Mouse (Mus musculus) heart, embryonic 14.5 days (tissue): ENCODE data around the gene Efcab14. TPM values are rescaled to one million over a fixed set of nuclear protein-coding genes. Genes with fewer than 3 reads are reported as not detected.
A peak's percentile ranks its signal among the peaks of the same experiment; 100 is the strongest.

Experiments used
- ATAC-seq: fragments of 200-750 bp; cut with Nextera tagmentation; 2 replicates; pipeline ENCODE4 v1.8.0; 2017; ENCODE audit warnings: low read depth, moderate TSS enrichment; ENCODE audit not compliant: insufficient number of reproducible peaks, insufficient read depth, low FRiP score
- H3K27ac ChIP-seq, 2 experiments: fragments of 200-500 bp in 1 of 2; fragments of 300-500 bp in 1 of 2; sonication (generic) in 1 of 2; replicated peaks in 1 of 2; 2 replicates each; pipeline ENCODE4 v1.5.1; 2012 to 2014; ENCODE audit warnings: low read depth in 2 of 2, low read length in 2 of 2, control low read depth in 1 of 2, mild to moderate bottlenecking in 1 of 2, mixed read lengths in 1 of 2; ENCODE audit not compliant: control insufficient read depth in 1 of 2, insufficient read depth in 1 of 2
- H3K27me3 ChIP-seq: fragments of 300-500 bp; sonication (generic); 2 replicates; pipeline ENCODE4 v1.6.1; 2014; ENCODE audit warnings: mild to moderate bottlenecking, low read length, control low read depth; ENCODE audit not compliant: control insufficient read depth, insufficient read depth
- H3K36me3 ChIP-seq: fragments of 300-500 bp; sonication (generic); 2 replicates; pipeline ENCODE4 v1.6.1; 2014; ENCODE audit warnings: mild to moderate bottlenecking, control low read depth, low read length, mixed read lengths; ENCODE audit not compliant: control insufficient read depth, insufficient read depth
- H3K4me1 ChIP-seq, 2 experiments: fragments of 200-500 bp in 1 of 2; fragments of 300-500 bp in 1 of 2; sonication (generic) in 1 of 2; 2 replicates each; pipeline ENCODE4 v1.6.1; 2012 to 2014; ENCODE audit warnings: low read length in 2 of 2, control low read depth in 1 of 2, mixed read lengths in 1 of 2; ENCODE audit not compliant: control insufficient read depth in 2 of 2, insufficient read depth in 2 of 2
- H3K4me2 ChIP-seq: fragments of 300-500 bp; sonication (generic); 2 replicates; pipeline ENCODE4 v1.6.1; 2014; ENCODE audit warnings: mild to moderate bottlenecking, low read length
- H3K4me3 ChIP-seq, 2 experiments: fragments of 200-500 bp in 1 of 2; fragments of 300-500 bp in 1 of 2; sonication (generic) in 1 of 2; 2 replicates each; pipeline ENCODE4 v1.5.1; 2012 to 2014; ENCODE audit warnings: low read length in 2 of 2, mild to moderate bottlenecking in 2 of 2, control low read depth in 1 of 2, low read depth in 1 of 2, moderate library complexity in 1 of 2; ENCODE audit not compliant: control insufficient read depth in 1 of 2, insufficient read depth in 1 of 2
- H3K9ac ChIP-seq: fragments of 300-500 bp; sonication (generic); 2 replicates; pipeline ENCODE4 v1.6.1; 2014; ENCODE audit warnings: mild to moderate bottlenecking, low read length
- H3K9me3 ChIP-seq: fragments of 300-500 bp; sonication (generic); 2 replicates; pipeline ENCODE4 v1.6.1; 2016; ENCODE audit warnings: low read length, control low read depth; ENCODE audit not compliant: control insufficient read depth
- WGBS: fragments of 180-500 bp; shearing (Covaris S2); extraction: QIAGEN DNeasy Blood & Tissue Kit; methylation state at CpG from one replicate; pipeline ENCODE4 v1.1.7; 2014; 5-methylcytosine and 5-hydroxymethylcytosine counted together
- polyA plus RNA-seq: library from polyadenylated mRNA; unstranded; fragments of >200 nt; fragmentation: Nextera tagmentation; extraction: Ambion mirVana; gene quantifications from 2 replicates; pipeline ENCODE4 v1.2.1, GENCODE M21; 2014

The Efcab14 gene
- polyA plus RNA-seq, 1 experiment from 2014 or later: 32.7 TPM

DNA sequence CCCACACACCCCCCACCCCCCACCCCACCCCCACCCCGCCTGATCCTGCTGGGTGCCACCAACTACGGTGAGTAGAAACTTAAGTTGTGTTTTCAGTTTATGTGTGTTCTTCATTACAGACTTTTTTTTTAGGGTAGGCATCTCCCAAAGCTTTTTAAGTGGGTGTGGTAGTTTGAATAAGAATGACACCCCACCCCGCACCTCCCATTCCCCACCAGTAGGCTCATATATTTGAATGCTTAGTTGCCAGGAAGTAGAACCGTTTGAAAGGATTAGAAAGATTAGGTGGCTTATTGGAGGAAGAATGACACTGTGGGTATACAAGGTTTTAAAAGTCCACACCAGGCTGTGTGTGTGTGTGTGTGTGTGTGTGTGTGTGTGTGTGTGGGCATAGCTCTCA is 74.8 kb downstream of the Efcab14 start:
- WGBS: 93% methylated on average over 4 of the region's 4 CpGs
- ATAC-seq: no peak
- H3K4me1 ChIP-seq: no peaks in the 10 kb centered on the region
- H3K4me2 ChIP-seq: no peak overlapping the region
- no peaks in the 10 kb centered on the region for H3K27me3 ChIP-seq
- H3K9me3 ChIP-seq: no peaks in the 10 kb centered on the region
- H3K36me3 ChIP-seq: peaks cover 49% of the 10 kb centered on the region
- no peak overlapping the region for H3K27ac ChIP-seq
- H3K9ac ChIP-seq: no peak overlapping the region
- no peak overlapping the region for H3K4me3 ChIP-seq

GRCm38 (mm10) chr4:115815606-115816005 is 78.1 kb downstream of the Efcab14 start:
- H3K27me3 ChIP-seq: no peaks in the 10 kb centered on the region
- 86% methylated on average over 5 of the region's 5 CpGs for WGBS
- H3K4me1 ChIP-seq: 0 out of 4 replicates have a peak, but pooled peaks cover 0 to under 1% of the 10 kb centered on the region in 2 experiments
- H3K36me3 ChIP-seq: peaks cover 53% of the 10 kb centered on the region
- H3K9me3 ChIP-seq: no peaks in the 10 kb centered on the region
- no peak for ATAC-seq
- H3K9ac ChIP-seq: no peak overlapping the region
- no peak overlapping the region for H3K4me2 ChIP-seq
- no peak overlapping the region for H3K27ac ChIP-seq
- H3K4me3 ChIP-seq: no peak overlapping the region

- Histone ChIP-seq H3K4me2 (no peak overlapping the region), H3K36me3 (peaks cover 18% of the 10 kb centered on the region), H3K9me3 (no peaks in the 10 kb centered on the region), H3K27ac (no peak overlapping the region), H3K4me3 (no peak overlapping the region), H3K27me3 (no peaks in the 10 kb centered on the region), H3K9ac (no peak overlapping the region), H3K4me1 (peaks cover 20 to 38% of the 10 kb centered on the region in 2 experiments)
- 61% methylated on average over 3 of the region's 3 CpGs for WGBS
- ATAC-seq: no peak
Observed at GRCm38 (mm10) chr4:115820199-115820598, 82.7 kb downstream of the Efcab14 start.

DNA sequence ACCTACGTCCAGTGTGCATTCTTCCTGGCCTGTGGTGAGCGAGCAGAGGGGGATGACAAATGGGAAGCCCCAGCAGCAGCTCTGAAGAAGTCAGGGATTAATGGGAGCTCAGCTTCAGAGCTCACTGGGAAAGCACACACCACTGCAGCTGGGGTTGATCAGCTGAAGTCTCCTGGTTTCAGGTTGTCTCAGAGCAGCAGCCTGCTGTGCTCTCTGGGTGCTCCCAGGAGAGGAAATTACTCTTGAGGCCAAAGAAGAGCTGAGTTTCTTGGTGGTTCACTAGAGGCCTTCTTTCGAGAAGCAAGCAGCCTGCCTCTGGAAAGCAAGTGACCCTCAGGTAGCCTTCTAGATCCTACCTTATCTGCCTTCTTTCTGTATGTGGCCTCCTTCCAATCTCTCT is 83.4 kb downstream of the Efcab14 start:
- H3K9me3 ChIP-seq: no peaks in the 10 kb centered on the region
- 77% methylated on average over 3 of the region's 3 CpGs for WGBS
- H3K4me1 ChIP-seq: peaks cover 20 to 38% of the 10 kb centered on the region in 2 experiments
- H3K27ac ChIP-seq: no peak overlapping the region
- H3K4me3 ChIP-seq: no peak overlapping the region
- no peak overlapping the region for H3K4me2 ChIP-seq
- H3K9ac ChIP-seq: no peak overlapping the region
- H3K36me3 ChIP-seq: peaks cover 11% of the 10 kb centered on the region
- no peak for ATAC-seq
- no peaks in the 10 kb centered on the region for H3K27me3 ChIP-seq

DNA sequence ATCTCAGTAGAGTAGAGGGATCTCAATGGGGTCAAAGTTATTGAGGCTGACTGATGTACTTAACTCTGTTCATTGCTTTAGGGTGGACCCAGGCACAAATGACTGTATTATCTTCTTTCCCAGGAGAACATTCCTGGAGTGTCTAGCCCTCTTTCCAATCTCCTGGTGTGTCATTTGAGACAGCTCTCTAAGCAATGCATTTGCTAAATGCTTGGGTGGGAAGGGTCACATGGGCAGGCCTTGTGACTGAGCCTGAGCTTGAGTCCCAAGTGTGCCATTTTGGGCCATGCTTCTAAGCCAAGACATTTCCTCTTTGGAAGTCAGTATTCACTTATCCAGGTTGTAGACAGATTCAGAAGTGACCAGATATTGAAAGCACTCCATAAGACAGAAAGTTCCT is 83.9 kb downstream of the Efcab14 start:
- Histone ChIP-seq H3K36me3 (peaks cover 6% of the 10 kb centered on the region), H3K9ac (no peak overlapping the region), H3K4me2 (no peak overlapping the region), H3K27ac (peak overlapping the region in 1 of 2 experiments; percentile 46; a peak in 1 of 4 replicates), H3K9me3 (no peaks in the 10 kb centered on the region), H3K27me3 (no peaks in the 10 kb centered on the region), H3K4me1 (peaks cover 20 to 38% of the 10 kb centered on the region in 2 experiments), H3K4me3 (no peak overlapping the region)
- no peak for ATAC-seq

DNA sequence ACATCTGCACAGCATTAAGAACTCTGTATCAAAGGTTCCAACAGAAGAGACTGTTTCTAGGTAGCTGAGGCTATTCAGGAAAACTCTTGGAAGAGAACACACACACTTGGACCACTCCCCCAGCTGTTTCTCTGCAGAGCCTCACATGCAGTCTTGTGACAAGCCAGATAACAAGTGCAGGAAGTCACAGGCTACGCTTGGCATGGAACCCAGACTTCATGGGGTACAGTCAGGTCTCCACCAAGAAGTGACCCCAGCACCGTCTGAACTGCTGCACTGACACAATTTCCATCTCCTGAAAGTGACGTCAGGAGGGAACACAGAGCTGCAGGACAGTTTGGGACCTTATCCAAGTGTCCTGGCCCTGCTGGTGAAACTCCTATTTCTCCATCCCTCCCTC is 84.4 kb downstream of the Efcab14 start:
- Histone ChIP-seq H3K27ac (peak overlapping the region; percentile 14 to 46; a peak in 1 of 4 replicates), H3K27me3 (no peaks in the 10 kb centered on the region), H3K4me3 (no peak overlapping the region), H3K9ac (no peak overlapping the region), H3K36me3 (peaks cover 4% of the 10 kb centered on the region; the same call in 1 of the 2 replicates), H3K9me3 (no peaks in the 10 kb centered on the region), H3K4me2 (no peak overlapping the region), H3K4me1 (peaks cover 20 to 38% of the 10 kb centered on the region in 2 experiments)
- 7% methylated on average over 3 of the region's 3 CpGs for WGBS
- ATAC-seq: peak; percentile 80

DNA sequence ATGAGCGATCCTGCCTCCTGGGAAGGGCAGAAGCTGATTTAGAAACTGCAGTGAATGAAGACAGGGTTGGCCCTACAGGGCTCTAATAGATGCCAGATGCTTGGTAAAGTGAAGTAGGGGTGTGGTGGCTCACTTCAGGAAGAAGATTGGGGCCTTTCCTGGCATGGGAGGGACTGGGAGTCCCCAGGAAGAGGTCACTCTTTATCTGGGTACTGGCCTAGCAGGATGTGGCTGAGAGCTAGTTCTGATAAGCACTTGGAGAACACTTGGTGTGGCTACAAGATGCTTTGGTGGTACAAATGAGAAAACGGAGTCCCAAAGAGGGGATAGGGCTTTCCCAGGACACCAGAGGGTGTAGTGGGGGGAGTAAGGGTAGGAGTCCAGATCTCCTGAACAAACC is 86.6 kb downstream of the Efcab14 start:
- H3K36me3 ChIP-seq: no peaks in the 10 kb centered on the region
- WGBS: 29% methylated on average over 2 of the region's 2 CpGs
- ATAC-seq: no peak
- peaks cover 25 to 45% of the 10 kb centered on the region in 2 experiments for H3K4me1 ChIP-seq
- H3K4me3 ChIP-seq: no peak overlapping the region
- no peak overlapping the region for H3K4me2 ChIP-seq
- H3K27ac ChIP-seq: peak overlapping the region; percentile 53 to 56; a peak in 3 of 4 replicates
- H3K9ac ChIP-seq: no peak overlapping the region
- H3K9me3 ChIP-seq: no peaks in the 10 kb centered on the region
- H3K27me3 ChIP-seq: no peaks in the 10 kb centered on the region

GRCm38 (mm10) chr4:115825271-115825670 is 87.7 kb downstream of the Efcab14 start:
- Histone ChIP-seq H3K27ac (no peak overlapping the region), H3K9me3 (no peaks in the 10 kb centered on the region), H3K9ac (no peak overlapping the region), H3K4me2 (no peak overlapping the region), H3K4me1 (peaks cover 25 to 53% of the 10 kb centered on the region in 2 experiments), H3K36me3 (no peaks in the 10 kb centered on the region), H3K4me3 (no peak overlapping the region), H3K27me3 (no peaks in the 10 kb centered on the region)
- ATAC-seq: no peak
- 70% methylated on average over 2 of the region's 2 CpGs for WGBS
